Mouse (Mus musculus): ENCODE results near the gene Exoc4.

DNA sequence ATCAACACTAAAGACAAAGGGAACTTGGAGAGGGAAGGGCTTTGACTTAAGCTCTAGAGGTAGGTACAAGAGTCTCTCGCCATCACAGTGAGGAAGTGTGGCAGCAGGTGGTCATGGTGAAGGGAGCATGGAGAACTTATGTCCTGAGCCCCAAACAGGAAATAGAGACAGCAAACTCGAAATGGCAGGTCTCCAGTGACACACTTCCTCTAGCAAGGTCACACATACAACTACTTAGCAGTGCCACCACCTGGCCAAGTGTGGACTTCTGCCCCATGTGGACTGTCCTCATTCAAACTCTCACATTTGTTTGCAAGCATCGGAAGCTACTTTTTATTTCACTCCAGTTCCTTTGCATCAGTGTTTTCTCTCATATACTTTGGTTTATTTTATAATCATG, 74.0 kb downstream of the Exoc4 start:
- TF ChIP-seq CTCF (conservative IDR thresholded peaks at IDR 0.05; ENCODE audit: insufficient read depth, insufficient read length, low read depth, low read length) (no peak; the same call in 1 of the 2 replicates), POLR2A (IDR thresholded peaks at IDR 0.05; ENCODE audit: low read depth, low read length) (no peak)

Measured in kidney, adult 2 months (tissue).